Mouse (Mus musculus): ENCODE data around the gene Ttll7. TPM values are rescaled to one million over a fixed set of nuclear protein-coding genes. Genes with fewer than 3 reads are reported as not detected.

Gene Ttll7
- polyA plus RNA-seq, 1 experiment from 2014 or later: 1.7 TPM

- Histone ChIP-seq H3K27ac (no peak overlapping the region), H3K36me3 (no peaks in the 10 kb centered on the region), H3K4me3 (no peak overlapping the region), H3K9ac (no peak overlapping the region), H3K9me3 (no peaks in the 10 kb centered on the region), H3K27me3 (no peaks in the 10 kb centered on the region), H3K4me1 (peaks cover 4% of the 10 kb centered on the region), H3K4me2 (no peak overlapping the region)
- no peak for ATAC-seq (ENCODE audit: insufficient number of reproducible peaks, low FRiP score, low TSS enrichment, low read depth)
- WGBS: 81% methylated on average over 10 of the region's 10 CpGs
These were observed 5.2 kb downstream of the Ttll7 start for GRCm38 (mm10) chr3:146857373-146857772.

- H3K9me3 ChIP-seq: no peaks in the 10 kb centered on the region
- no peaks in the 10 kb centered on the region for H3K36me3 ChIP-seq
- 83% methylated on average over 2 of the region's 2 CpGs for WGBS
- H3K4me2 ChIP-seq: no peak overlapping the region
- no peak for ATAC-seq (ENCODE audit: insufficient number of reproducible peaks, low FRiP score, low TSS enrichment, low read depth)
- H3K9ac ChIP-seq: no peak overlapping the region
- no peaks in the 10 kb centered on the region for H3K4me1 ChIP-seq
- H3K27me3 ChIP-seq: no peaks in the 10 kb centered on the region
- H3K4me3 ChIP-seq: no peak overlapping the region
- no peak overlapping the region for H3K27ac ChIP-seq
These were observed 8.1 kb downstream of the Ttll7 start for GRCm38 (mm10) chr3:146860308-146860707.

- Histone ChIP-seq H3K36me3 (no peaks in the 10 kb centered on the region), H3K27ac (no peak overlapping the region), H3K9me3 (no peaks in the 10 kb centered on the region), H3K27me3 (no peaks in the 10 kb centered on the region), H3K9ac (no peak overlapping the region), H3K4me3 (no peak overlapping the region), H3K4me1 (no peaks in the 10 kb centered on the region), H3K4me2 (no peak overlapping the region)
- 33% methylated on average over 4 of the region's 4 CpGs for WGBS
- ATAC-seq (ENCODE audit: insufficient number of reproducible peaks, low FRiP score, low TSS enrichment, low read depth): no peak
These were observed 14.4 kb downstream of the Ttll7 start for GRCm38 (mm10) chr3:146866563-146866962.

GRCm38 (mm10) chr3:146871954-146872353 lies 19.8 kb downstream of the Ttll7 start:
- no peaks in the 10 kb centered on the region for H3K27me3 ChIP-seq
- H3K36me3 ChIP-seq: no peaks in the 10 kb centered on the region
- H3K4me1 ChIP-seq: no peaks in the 10 kb centered on the region
- H3K4me2 ChIP-seq: no peak overlapping the region
- no peak overlapping the region for H3K27ac ChIP-seq
- WGBS: 83% methylated on average over 3 of the region's 3 CpGs
- H3K9me3 ChIP-seq: no peaks in the 10 kb centered on the region
- H3K4me3 ChIP-seq: no peak overlapping the region
- H3K9ac ChIP-seq: no peak overlapping the region
- ATAC-seq (ENCODE audit: insufficient number of reproducible peaks, low FRiP score, low TSS enrichment, low read depth): no peak

GRCm38 (mm10) chr3:146875929-146876328 lies 23.8 kb downstream of the Ttll7 start:
- H3K36me3 ChIP-seq: no peaks in the 10 kb centered on the region
- H3K4me1 ChIP-seq: no peaks in the 10 kb centered on the region
- H3K4me3 ChIP-seq: no peak overlapping the region
- H3K27ac ChIP-seq: no peak overlapping the region
- H3K9me3 ChIP-seq: no peaks in the 10 kb centered on the region
- H3K4me2 ChIP-seq: no peak overlapping the region
- H3K9ac ChIP-seq: no peak overlapping the region
- no peak for ATAC-seq (ENCODE audit: insufficient number of reproducible peaks, low FRiP score, low TSS enrichment, low read depth)
- 65% methylated on average over 2 of the region's 2 CpGs for WGBS
- H3K27me3 ChIP-seq: no peaks in the 10 kb centered on the region

GRCm38 (mm10) chr3:146893931-146894330 lies 41.8 kb downstream of the Ttll7 start:
- Histone ChIP-seq H3K4me3 (no peak overlapping the region), H3K4me1 (no peaks in the 10 kb centered on the region), H3K4me2 (no peak overlapping the region), H3K27me3 (no peaks in the 10 kb centered on the region), H3K9me3 (no peaks in the 10 kb centered on the region), H3K36me3 (no peaks in the 10 kb centered on the region; the same call in 1 of the 2 replicates), H3K27ac (no peak overlapping the region), H3K9ac (no peak overlapping the region)
- no peak for ATAC-seq (ENCODE audit: insufficient number of reproducible peaks, low FRiP score, low TSS enrichment, low read depth)
- 85% methylated on average over 13 of the region's 13 CpGs for WGBS

- 84% methylated on average over 8 of the region's 8 CpGs for WGBS
- Histone ChIP-seq H3K9ac (no peak overlapping the region), H3K36me3 (no peaks in the 10 kb centered on the region; the same call in 1 of the 2 replicates), H3K27me3 (no peaks in the 10 kb centered on the region), H3K27ac (no peak overlapping the region), H3K4me1 (no peaks in the 10 kb centered on the region), H3K4me3 (no peak overlapping the region), H3K4me2 (no peak overlapping the region), H3K9me3 (no peaks in the 10 kb centered on the region)
- no peak for ATAC-seq (ENCODE audit: insufficient number of reproducible peaks, low FRiP score, low TSS enrichment, low read depth)
These were observed 44.4 kb downstream of the Ttll7 start for GRCm38 (mm10) chr3:146896581-146896980.

- H3K4me2 ChIP-seq: no peak overlapping the region
- H3K27me3 ChIP-seq: no peaks in the 10 kb centered on the region
- H3K9ac ChIP-seq: no peak overlapping the region
- no peak for ATAC-seq (ENCODE audit: insufficient number of reproducible peaks, low FRiP score, low TSS enrichment, low read depth)
- no peak overlapping the region for H3K4me3 ChIP-seq
- no peaks in the 10 kb centered on the region for H3K9me3 ChIP-seq
- H3K27ac ChIP-seq: no peak overlapping the region
- H3K4me1 ChIP-seq: no peaks in the 10 kb centered on the region
- 82% methylated on average over 3 of the region's 3 CpGs for WGBS
- H3K36me3 ChIP-seq: no peaks in the 10 kb centered on the region; the same call in 1 of the 2 replicates
These were observed 47.9 kb downstream of the Ttll7 start for GRCm38 (mm10) chr3:146900094-146900493.

- H3K36me3 ChIP-seq: no peaks in the 10 kb centered on the region
- no peak overlapping the region for H3K4me2 ChIP-seq
- H3K9ac ChIP-seq: no peak overlapping the region
- ATAC-seq (ENCODE audit: insufficient number of reproducible peaks, low FRiP score, low TSS enrichment, low read depth): no peak
- no peak overlapping the region for H3K27ac ChIP-seq
- no peaks in the 10 kb centered on the region for H3K27me3 ChIP-seq
- no peaks in the 10 kb centered on the region for H3K9me3 ChIP-seq
- no peak overlapping the region for H3K4me3 ChIP-seq
- H3K4me1 ChIP-seq: no peaks in the 10 kb centered on the region
- WGBS: 68% methylated on average over 4 of the region's 4 CpGs
These were observed 49.6 kb downstream of the Ttll7 start for GRCm38 (mm10) chr3:146901729-146902128.

- H3K27ac ChIP-seq: no peak overlapping the region
- no peak overlapping the region for H3K4me2 ChIP-seq
- no peaks in the 10 kb centered on the region for H3K27me3 ChIP-seq
- no peaks in the 10 kb centered on the region for H3K9me3 ChIP-seq
- no peak for ATAC-seq (ENCODE audit: insufficient number of reproducible peaks, low FRiP score, low TSS enrichment, low read depth)
- no peaks in the 10 kb centered on the region for H3K36me3 ChIP-seq
- no peak overlapping the region for H3K4me3 ChIP-seq
- H3K4me1 ChIP-seq: no peaks in the 10 kb centered on the region
- 80% methylated on average over 3 of the region's 3 CpGs for WGBS
- no peak overlapping the region for H3K9ac ChIP-seq
These were observed 53.4 kb downstream of the Ttll7 start for GRCm38 (mm10) chr3:146905606-146906005.

- Histone ChIP-seq H3K9me3 (no peaks in the 10 kb centered on the region), H3K27ac (no peak overlapping the region), H3K36me3 (no peaks in the 10 kb centered on the region), H3K4me1 (no peaks in the 10 kb centered on the region), H3K4me2 (no peak overlapping the region), H3K9ac (no peak overlapping the region), H3K4me3 (no peak overlapping the region), H3K27me3 (no peaks in the 10 kb centered on the region)
- 80% methylated on average over 5 of the region's 5 CpGs for WGBS
- no peak for ATAC-seq (ENCODE audit: insufficient number of reproducible peaks, low FRiP score, low TSS enrichment, low read depth)
These were observed 56.8 kb downstream of the Ttll7 start for GRCm38 (mm10) chr3:146908922-146909321.

- Histone ChIP-seq H3K36me3 (no peaks in the 10 kb centered on the region), H3K9me3 (no peaks in the 10 kb centered on the region), H3K4me1 (no peaks in the 10 kb centered on the region), H3K27ac (no peak overlapping the region), H3K27me3 (no peaks in the 10 kb centered on the region), H3K4me3 (no peak overlapping the region), H3K4me2 (no peak overlapping the region), H3K9ac (no peak overlapping the region)
- WGBS: 90% methylated on average over 12 of the region's 12 CpGs
- ATAC-seq (ENCODE audit: insufficient number of reproducible peaks, low FRiP score, low TSS enrichment, low read depth): no peak
These were observed 60.9 kb downstream of the Ttll7 start for GRCm38 (mm10) chr3:146913107-146913506.

GRCm38 (mm10) chr3:146914798-146915197 lies 62.6 kb downstream of the Ttll7 start:
- Histone ChIP-seq H3K4me1 (no peaks in the 10 kb centered on the region), H3K4me3 (no peak overlapping the region), H3K27me3 (no peaks in the 10 kb centered on the region), H3K27ac (no peak overlapping the region), H3K9me3 (no peaks in the 10 kb centered on the region), H3K9ac (no peak overlapping the region), H3K36me3 (no peaks in the 10 kb centered on the region), H3K4me2 (no peak overlapping the region)
- no peak for ATAC-seq (ENCODE audit: insufficient number of reproducible peaks, low FRiP score, low TSS enrichment, low read depth)
- WGBS: 10% methylated on average over 12 of the region's 12 CpGs

Data from limb, embryonic 15.5 days (tissue).